Mouse (Mus musculus) embryonic facial prominence, embryonic 11.5 days (tissue): ENCODE measurements at regions not wholly inside any gene's neighbourhood (a gene's known extent, or its start where the extent isn't known, plus 50 kb on each side); places are given as distances from the start of the nearest gene placed in this dataset.
"Not testable (repeated sequence)": the region's sequence is repeated elsewhere in the genome, so short reads cannot be mapped to it uniquely, and the experiment has no call there.

ENCODE experiments used
- ATAC-seq: fragments of 200-750 bp; cut with Nextera tagmentation; replicated peaks from 2 replicates; pipeline ENCODE4 v1.8.0; 2017; ENCODE audit warnings: low read depth; ENCODE audit not compliant: insufficient number of reproducible peaks, low FRiP score, low TSS enrichment
- DNase-seq: peaks from one replicate; pipeline ENCODE4 v3.0.0-alpha.2; 2015; ENCODE audit warnings: low spot score
- H3K27ac ChIP-seq: fragments of 300-500 bp; sonication (generic); replicated peaks from 2 replicates; pipeline ENCODE4 v1.5.1; 2014; ENCODE audit warnings: mild to moderate bottlenecking, low read depth, low read length, control low read depth
- H3K27me3 ChIP-seq: fragments of 300-500 bp; sonication (generic); 2 replicates; pipeline ENCODE4 v1.6.1; 2014; ENCODE audit warnings: mild to moderate bottlenecking, low read length, moderate library complexity, mixed read lengths; ENCODE audit not compliant: control insufficient read depth, insufficient read depth
- H3K36me3 ChIP-seq: fragments of 300-500 bp; sonication (generic); replicated peaks from 2 replicates; pipeline ENCODE4 v1.6.1; 2014; ENCODE audit warnings: low read depth, mild to moderate bottlenecking, low read length, moderate library complexity, mixed read lengths; ENCODE audit not compliant: control insufficient read depth, insufficient read depth
- H3K4me1 ChIP-seq: fragments of 300-500 bp; sonication (generic); 2 replicates; pipeline ENCODE4 v1.6.1; 2014; ENCODE audit warnings: low read length, mixed read lengths; ENCODE audit not compliant: control insufficient read depth, insufficient read depth
- H3K4me2 ChIP-seq: fragments of 300-500 bp; sonication (generic); 2 replicates; pipeline ENCODE4 v1.6.1; 2014; ENCODE audit warnings: low read depth, mild to moderate bottlenecking, control low read depth, low read length, moderate library complexity
- H3K4me3 ChIP-seq: fragments of 300-500 bp; sonication (generic); 2 replicates; pipeline ENCODE4 v1.5.1; 2014; ENCODE audit warnings: low read depth, low read length, control low read depth
- H3K9ac ChIP-seq: fragments of 300-500 bp; sonication (generic); replicated peaks from 2 replicates; pipeline ENCODE4 v1.6.1; 2014; ENCODE audit warnings: mild to moderate bottlenecking, control low read depth, low read length
- H3K9me3 ChIP-seq: fragments of 300-500 bp; sonication (generic); replicated peaks from 2 replicates; pipeline ENCODE4 v1.6.1; 2016; ENCODE audit warnings: mild to moderate bottlenecking, low read length, inconsistent platforms, mixed read lengths; ENCODE audit not compliant: control insufficient read depth
- WGBS: fragments of 180-500 bp; shearing (Covaris S2); extraction: QIAGEN DNeasy Blood & Tissue Kit; methylation state at CpG from one replicate; pipeline ENCODE4 v1.1.7; 2014; 5-methylcytosine and 5-hydroxymethylcytosine counted together

- Histone ChIP-seq H3K4me2 (no peak overlapping the region), H3K4me3 (no peak overlapping the region), H3K4me1 (no peaks in the 10 kb centered on the region), H3K36me3 (no peaks in the 10 kb centered on the region), H3K27me3 (no peaks in the 10 kb centered on the region), H3K9me3 (no peaks in the 10 kb centered on the region), H3K9ac (no peak overlapping the region), H3K27ac (no peak overlapping the region)
- ATAC-seq (no peak), DNase-seq (no peak)
- 76% methylated on average over 10 of the region's 10 CpGs for WGBS
Observed at GRCm38 (mm10) chr13:103642542-103643375, 131.6 kb downstream of the Srek1 start.

GRCm38 (mm10) chr13:103638038-103638437, 136.4 kb downstream of the Srek1 start:
- Histone ChIP-seq H3K9ac (no peak overlapping the region), H3K4me2 (no peak overlapping the region), H3K4me3 (no peak overlapping the region), H3K9me3 (no peaks in the 10 kb centered on the region), H3K4me1 (no peaks in the 10 kb centered on the region), H3K27ac (no peak overlapping the region), H3K36me3 (no peaks in the 10 kb centered on the region), H3K27me3 (no peaks in the 10 kb centered on the region)
- DNase-seq (no peak), ATAC-seq (0 out of 2 replicates have a peak, but pooled peaks have one; percentile 29)

- no peak overlapping the region for H3K4me3 ChIP-seq
- DNase-seq (no peak), ATAC-seq (no peak)
- H3K4me1 ChIP-seq: no peaks in the 10 kb centered on the region
- no peaks in the 10 kb centered on the region for H3K36me3 ChIP-seq
- H3K9me3 ChIP-seq: no peaks in the 10 kb centered on the region
- H3K4me2 ChIP-seq: no peak overlapping the region
- H3K27ac ChIP-seq: no peak overlapping the region
- WGBS: 91% methylated on average over 3 of the region's 3 CpGs
- no peak overlapping the region for H3K9ac ChIP-seq
- H3K27me3 ChIP-seq: no peaks in the 10 kb centered on the region
Observed at GRCm38 (mm10) chr13:103637414-103637813, 137.0 kb downstream of the Srek1 start.

GRCm38 (mm10) chr13:103636595-103636994, 137.8 kb downstream of the Srek1 start:
- H3K4me3 ChIP-seq: no peak overlapping the region
- no peaks in the 10 kb centered on the region for H3K27me3 ChIP-seq
- ATAC-seq: no peak
- no peak for DNase-seq
- WGBS: 66% methylated on average over 2 of the region's 2 CpGs
- H3K9ac ChIP-seq: no peak overlapping the region
- H3K9me3 ChIP-seq: no peaks in the 10 kb centered on the region
- no peak overlapping the region for H3K4me2 ChIP-seq
- no peak overlapping the region for H3K27ac ChIP-seq
- H3K36me3 ChIP-seq: no peaks in the 10 kb centered on the region
- no peaks in the 10 kb centered on the region for H3K4me1 ChIP-seq

- WGBS: 81% methylated on average over 2 of the region's 2 CpGs
- no peak for ATAC-seq
Observed at GRCm38 (mm10) chr13:103623810-103624209, 150.6 kb downstream of the Srek1 start.

GRCm38 (mm10) chr13:103623319-103623718, 151.1 kb downstream of the Srek1 start:
- Histone ChIP-seq H3K9me3 (no peaks in the 10 kb centered on the region), H3K9ac (no peak overlapping the region), H3K36me3 (no peaks in the 10 kb centered on the region), H3K4me1 (no peaks in the 10 kb centered on the region), H3K4me3 (no peak overlapping the region), H3K27me3 (no peaks in the 10 kb centered on the region), H3K27ac (no peak overlapping the region), H3K4me2 (no peak overlapping the region)
- ATAC-seq (no peak), DNase-seq (no peak)
- WGBS: 73% methylated on average over 6 of the region's 6 CpGs

More at GRCm38 (mm10) chr13:103623810-103624209, 150.6 kb downstream of the Srek1 start:
- Histone ChIP-seq H3K27me3 (no peaks in the 10 kb centered on the region), H3K4me3 (no peak overlapping the region), H3K4me1 (no peaks in the 10 kb centered on the region), H3K27ac (no peak overlapping the region), H3K9ac (no peak overlapping the region), H3K36me3 (no peaks in the 10 kb centered on the region), H3K4me2 (no peak overlapping the region), H3K9me3 (no peaks in the 10 kb centered on the region)
- DNase-seq: no peak

GRCm38 (mm10) chr13:103622324-103622723, 152.1 kb downstream of the Srek1 start:
- Histone ChIP-seq H3K36me3 (no peaks in the 10 kb centered on the region), H3K9me3 (no peaks in the 10 kb centered on the region), H3K9ac (no peak overlapping the region), H3K4me2 (no peak overlapping the region), H3K4me3 (no peak overlapping the region), H3K4me1 (no peaks in the 10 kb centered on the region), H3K27ac (no peak overlapping the region), H3K27me3 (no peaks in the 10 kb centered on the region)
- WGBS: 34% methylated on average over 5 of the region's 5 CpGs
- ATAC-seq (no peak), DNase-seq (no peak)

- H3K4me3 ChIP-seq, H3K4me1 ChIP-seq, H3K27ac ChIP-seq, H3K9ac ChIP-seq, H3K4me2 ChIP-seq, ATAC-seq, H3K9me3 ChIP-seq, DNase-seq, H3K27me3 ChIP-seq, H3K36me3 ChIP-seq: not testable (repeated sequence)
- WGBS: 91% methylated on average over 5 of the region's 5 CpGs
Observed at GRCm38 (mm10) chr13:103620958-103621357, 153.4 kb downstream of the Srek1 start.
